Mouse (Mus musculus) E14TG2a.4 (cell line): ENCODE results near the gene Glb1l.

Experiments
- CTCF ChIP-seq: conservative IDR thresholded peaks from 2 replicates; pipeline ENCODE4 v1.5.1; 2014; ENCODE audit warnings: low read length
- NANOG ChIP-seq: IDR thresholded peaks from 2 replicates; pipeline ENCODE4 v1.6.1; 2014; ENCODE audit warnings: borderline replicate concordance, low read length, mixed read lengths
- POU5F1 ChIP-seq: IDR thresholded peaks from 2 replicates; pipeline ENCODE4 v1.6.1; 2014; ENCODE audit warnings: low read length, borderline replicate concordance

DNA sequence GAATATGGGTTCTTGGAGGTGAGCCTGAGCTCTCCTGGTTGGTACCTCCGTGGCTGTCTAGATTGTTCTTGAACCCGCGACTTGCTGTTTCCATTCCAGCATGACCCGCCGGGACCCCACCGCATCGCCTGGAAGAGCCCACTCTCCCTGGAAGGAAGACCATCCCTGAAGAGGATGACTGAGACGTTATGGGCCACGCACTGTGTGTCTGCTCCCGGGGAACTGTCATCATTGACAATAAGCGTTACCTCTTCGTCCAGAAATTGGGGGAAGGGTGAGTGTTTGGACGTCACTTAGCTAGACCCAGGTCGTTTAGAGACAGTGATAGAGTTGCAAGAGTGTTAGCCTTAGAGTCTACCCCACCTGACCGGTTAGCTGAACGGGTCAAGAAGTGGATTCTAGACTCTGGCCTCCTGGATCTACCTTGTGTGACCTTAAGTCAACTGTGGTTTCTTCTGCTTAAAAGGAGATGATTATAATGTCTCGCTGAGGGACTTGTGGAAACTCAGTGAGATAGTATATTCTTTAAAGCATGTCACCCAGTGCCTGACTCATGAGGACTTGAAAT is 612 bp upstream of the Glb1l start:
- no peak for TF ChIP-seq CTCF
- TF ChIP-seq POU5F1: no peak
- no peak for TF ChIP-seq NANOG
